Mouse (Mus musculus) right cerebral cortex, postnatal 4 days (tissue): ENCODE results near the gene Ppfibp1.

Experiments used
- DNase-seq: peaks from one replicate; pipeline ENCODE4 v3.0.0-alpha.2; 2022

Ppfibp1 gene

GRCm38 (mm10) chr6:146918341-146918740 is 30.1 kb downstream of the Ppfibp1 start:
- DNase-seq: no peak

DNA sequence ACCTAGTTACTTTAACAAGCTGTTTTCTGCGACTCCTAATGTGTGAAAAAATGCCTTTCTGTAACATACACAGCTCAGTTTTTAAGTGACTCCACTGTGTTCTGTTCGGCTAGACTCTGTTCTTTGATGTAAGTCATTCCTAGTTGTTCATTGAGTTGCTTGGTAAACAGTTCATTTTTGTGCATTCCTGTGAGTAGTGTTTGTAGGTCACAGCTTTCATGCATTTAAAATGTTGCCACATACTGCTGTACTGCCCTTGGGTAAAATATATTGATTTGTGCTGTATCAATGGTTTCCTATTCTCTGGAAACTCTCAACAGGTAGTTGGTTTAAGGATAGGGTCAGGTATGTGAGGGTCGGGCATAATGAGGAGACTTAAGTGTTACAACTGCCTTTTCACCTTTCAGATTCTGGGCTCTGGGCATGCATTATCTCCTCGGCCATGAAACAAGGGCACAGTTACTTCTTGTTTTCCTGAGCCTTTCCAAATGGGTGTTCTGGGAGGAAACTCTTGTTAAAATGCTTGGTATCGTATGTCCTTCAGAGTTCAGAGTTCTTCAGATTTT is 38.2 kb downstream of the Ppfibp1 start:
- DNase-seq: no peak

DNA sequence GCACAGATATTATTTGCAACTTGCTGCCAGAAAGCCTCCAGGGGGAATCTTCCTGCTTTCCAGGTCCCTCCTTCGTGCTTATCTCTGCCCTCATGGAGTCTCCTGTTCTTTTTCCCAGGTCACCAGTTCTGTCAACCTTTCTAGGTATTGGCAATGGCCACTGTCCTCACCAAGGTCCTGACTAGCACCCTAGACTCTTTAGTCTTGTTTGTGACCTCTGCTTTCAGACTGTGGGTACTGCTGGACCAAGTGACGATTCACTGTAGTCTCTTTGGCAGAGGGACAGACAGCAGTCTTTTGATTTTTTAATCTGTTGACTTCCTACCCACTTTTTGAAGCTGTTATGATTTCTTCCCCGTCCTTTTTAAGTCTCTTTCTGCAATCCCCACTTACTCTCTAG is 39.8 kb downstream of the Ppfibp1 start:
- no peak for DNase-seq

- DNase-seq: no peak
Observed at GRCm38 (mm10) chr6:146929031-146929430, 40.7 kb downstream of the Ppfibp1 start.

- DNase-seq: no peak
Observed at GRCm38 (mm10) chr6:146933123-146933522, 44.8 kb downstream of the Ppfibp1 start.

DNA sequence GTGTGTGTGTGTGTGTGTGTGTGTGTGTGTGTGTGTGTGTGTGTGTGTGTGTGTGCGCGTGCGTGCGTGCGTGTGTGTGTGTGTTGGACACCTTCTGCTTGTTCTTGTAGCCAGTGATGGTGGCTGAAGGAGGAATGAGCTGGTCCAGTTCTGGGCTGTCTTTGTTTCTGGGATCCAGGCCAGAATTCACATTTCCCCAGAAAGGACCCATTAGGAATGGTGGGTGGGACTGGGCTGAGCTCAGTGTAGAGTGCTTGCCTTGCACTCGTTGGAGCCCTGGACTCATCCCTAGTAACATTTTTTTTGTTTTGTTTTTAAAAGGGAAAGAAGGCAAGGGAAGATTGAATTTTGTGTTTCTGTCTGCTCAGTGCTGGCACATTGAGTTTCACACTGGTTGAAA is 47.7 kb downstream of the Ppfibp1 start:
- no peak for DNase-seq

GRCm38 (mm10) chr6:146939026-146939425 is 50.7 kb downstream of the Ppfibp1 start:
- no peak for DNase-seq

DNA sequence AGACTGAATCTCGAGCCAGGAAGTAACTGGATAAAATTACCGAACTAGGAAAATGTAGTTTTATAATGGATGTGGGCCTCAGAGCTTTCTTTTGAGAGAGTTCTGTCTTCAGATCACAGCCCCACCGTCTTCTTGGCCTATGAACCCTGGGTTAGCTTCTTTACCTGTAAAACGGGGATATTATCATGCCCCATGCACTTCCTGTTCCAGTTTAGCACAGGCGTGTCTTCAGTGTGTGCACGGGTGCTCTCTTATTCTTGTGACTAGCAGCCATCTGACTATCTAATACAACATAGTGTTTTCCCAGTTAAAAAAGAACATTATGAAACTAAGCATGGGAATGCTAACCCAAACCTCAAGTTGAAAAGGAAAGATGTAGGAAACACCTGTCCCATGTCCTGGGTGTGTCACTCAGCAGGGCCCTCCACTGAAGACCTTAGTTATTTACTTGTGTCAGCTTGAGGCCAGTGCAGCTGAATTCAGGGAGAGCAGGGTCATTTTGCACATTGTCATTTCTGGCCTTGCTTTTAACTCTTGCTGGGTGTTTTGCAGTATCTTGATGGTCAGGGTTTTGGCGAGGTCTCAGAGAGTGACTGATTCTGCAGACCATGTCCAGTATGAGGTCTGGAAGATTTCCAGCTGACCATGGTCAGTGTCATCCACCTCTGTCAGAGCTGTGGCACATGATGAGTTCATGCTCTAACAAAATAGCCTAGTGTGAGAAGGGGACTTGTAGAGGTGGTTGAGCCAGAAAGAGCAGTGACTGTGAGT is 53.4 kb downstream of the Ppfibp1 start:
- no peak for DNase-seq

DNA sequence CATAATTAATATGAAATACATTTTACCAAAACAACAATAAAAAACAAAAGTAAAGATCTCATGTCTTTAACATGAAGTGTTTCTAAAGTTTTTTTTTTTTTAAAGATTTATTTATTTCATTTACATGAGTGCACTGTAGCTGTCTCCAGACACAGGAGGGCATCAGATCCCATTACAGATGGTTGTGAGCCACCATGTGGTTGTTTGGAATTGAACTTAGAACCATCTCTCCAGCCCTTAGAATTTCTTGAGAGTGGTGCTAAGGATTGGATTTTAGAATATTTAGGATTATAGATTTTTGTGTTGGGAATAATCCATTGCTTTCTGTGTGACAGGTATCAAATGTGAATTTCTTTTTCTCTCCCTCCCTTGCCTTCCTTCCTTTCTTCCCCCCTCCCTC is 55.7 kb downstream of the Ppfibp1 start:
- no peak for DNase-seq

GRCm38 (mm10) chr6:146944830-146945229 is 56.5 kb downstream of the Ppfibp1 start:
- no peak for DNase-seq

DNA sequence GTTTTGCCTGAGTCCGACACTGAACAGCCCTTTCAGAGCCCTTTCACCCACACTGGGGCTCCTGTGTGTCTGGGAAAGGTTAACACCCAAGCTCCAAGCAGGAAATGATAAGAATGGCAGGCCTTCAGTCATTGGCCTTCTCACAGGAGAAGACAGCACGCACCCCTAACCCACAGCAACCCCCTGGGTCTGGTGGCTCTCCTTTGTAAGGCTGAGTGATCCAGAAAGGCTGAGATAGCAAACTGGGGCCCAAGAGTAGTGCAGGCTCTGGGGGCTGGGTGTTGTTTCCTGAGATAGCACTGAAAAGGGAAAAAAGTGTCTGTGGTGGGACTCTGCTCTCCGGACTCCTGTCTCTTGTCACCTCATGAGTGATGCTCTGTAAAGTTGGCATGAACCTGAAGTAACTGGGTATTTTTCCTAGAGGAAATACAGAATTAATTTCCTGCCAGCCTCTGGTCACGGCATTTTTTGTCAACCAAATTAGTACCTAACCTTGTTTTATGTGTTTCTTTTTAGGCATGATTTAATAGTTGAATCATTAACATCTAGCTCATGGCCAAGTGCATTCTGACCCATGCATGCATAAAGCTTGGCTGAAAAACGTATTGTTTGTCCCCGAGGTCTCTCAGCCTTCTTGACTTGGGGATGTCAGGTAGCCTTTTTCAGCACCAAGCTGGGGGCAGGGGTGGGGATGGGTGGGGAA is 58.2 kb downstream of the Ppfibp1 start:
- DNase-seq: no peak

GRCm38 (mm10) chr6:146947186-146947585 is 58.9 kb downstream of the Ppfibp1 start:
- DNase-seq: no peak

DNA sequence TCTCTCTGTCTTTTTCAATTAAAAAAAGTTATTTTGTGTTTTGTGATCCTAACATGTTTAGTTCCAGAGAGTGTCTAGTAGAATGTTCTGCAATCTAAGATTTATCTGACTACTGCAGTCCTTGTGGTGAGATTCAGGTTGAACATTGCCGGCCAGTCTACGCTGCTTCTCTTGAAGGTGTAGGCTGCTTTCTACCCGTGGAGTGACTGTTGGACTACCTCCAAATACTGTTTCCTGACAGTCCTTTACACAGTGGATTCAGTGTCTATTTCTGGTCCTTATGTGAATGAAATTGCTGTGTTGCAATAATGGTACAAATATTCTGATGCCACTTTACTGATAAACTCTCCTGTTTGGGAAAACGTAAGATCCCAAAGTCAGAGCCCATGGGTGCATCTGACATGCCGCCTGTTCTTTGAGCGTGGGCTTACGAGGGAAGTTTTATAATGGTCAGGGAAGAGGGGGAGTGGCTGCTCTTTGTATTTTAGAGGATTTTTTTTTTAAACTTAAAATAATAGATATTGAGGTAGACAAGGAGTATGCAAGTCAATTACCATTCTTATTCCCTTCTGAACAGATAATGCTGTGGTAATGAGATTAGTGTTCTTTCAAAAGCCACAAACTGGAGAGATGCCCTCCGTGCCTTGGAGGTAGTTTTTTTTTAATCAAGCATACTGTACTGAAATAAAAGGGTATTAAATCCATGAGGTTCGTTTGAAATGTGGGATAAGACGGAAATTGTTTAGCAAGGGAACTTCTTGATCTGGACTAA is 61.6 kb downstream of the Ppfibp1 start:
- no peak for DNase-seq

DNA sequence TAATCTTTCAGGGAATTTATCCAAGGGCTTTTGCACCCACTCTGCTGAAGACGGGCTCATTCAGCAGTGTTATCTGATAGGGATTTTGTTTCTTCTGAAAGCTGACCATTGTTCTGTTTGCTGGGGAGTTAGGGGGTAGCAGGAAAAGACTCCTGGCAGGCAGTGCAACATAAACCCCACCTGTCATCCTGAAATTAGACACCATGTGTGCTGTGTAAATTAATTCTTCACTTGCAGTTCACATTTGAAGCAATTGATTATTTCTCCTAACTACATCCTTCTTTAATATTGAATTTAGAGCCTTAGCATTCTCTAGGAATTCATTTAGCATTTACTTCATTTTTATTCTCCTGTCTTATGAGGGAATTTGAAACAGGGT is 62.2 kb downstream of the Ppfibp1 start:
- no peak for DNase-seq

GRCm38 (mm10) chr6:146954258-146954657 is 66.0 kb downstream of the Ppfibp1 start, which contains the start of gene 1700034J05Rik:
Gene 1700034J05Rik, minus strand, starts transcription at chr6:146954422.
- DNase-seq: no peak

DNA sequence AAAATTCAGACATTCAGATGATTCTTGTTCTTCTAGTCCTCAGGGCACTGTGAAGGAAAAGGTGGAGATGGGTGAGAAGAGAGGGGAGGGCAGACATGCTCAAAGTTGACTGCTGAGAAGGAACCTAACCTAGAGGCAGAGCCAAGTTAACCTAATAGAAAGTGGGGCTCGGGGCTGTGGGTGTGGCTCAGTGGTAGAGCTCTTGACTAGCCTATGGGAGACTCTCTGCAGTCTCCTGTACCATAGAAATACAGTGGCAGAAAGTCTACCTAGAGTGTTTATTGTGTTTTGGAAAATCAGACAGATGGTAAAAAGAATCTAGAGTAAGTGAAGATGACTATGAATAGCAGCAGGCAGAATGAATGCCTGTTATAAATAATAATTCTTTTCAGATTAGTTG is 67.2 kb downstream of the Ppfibp1 start:
- DNase-seq: no peak

DNA sequence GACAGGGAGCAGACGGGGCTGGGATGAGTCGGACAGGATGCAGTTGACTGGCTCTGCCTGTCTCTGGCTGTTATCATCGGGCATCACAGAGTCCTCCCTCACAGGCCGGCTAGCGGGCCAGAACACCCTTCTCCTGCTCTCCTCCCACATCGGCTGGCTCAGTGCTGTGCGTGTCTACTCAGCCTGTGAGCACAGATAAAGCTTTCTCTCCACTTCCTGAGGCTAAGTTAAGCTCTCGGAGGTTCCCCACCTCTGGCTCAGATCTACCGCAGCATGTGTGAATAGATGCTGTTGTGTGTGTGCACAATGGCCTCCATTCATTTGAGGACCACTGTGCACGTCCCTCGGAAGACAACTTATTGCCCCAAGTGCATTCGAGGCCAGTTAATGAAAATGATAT is 67.6 kb downstream of the Ppfibp1 start:
- DNase-seq: peak; percentile 24

GRCm38 (mm10) chr6:146956961-146957360 is 68.7 kb downstream of the Ppfibp1 start:
- no peak for DNase-seq

GRCm38 (mm10) chr6:146958694-146959093 is 70.4 kb downstream of the Ppfibp1 start:
- DNase-seq: no peak

DNA sequence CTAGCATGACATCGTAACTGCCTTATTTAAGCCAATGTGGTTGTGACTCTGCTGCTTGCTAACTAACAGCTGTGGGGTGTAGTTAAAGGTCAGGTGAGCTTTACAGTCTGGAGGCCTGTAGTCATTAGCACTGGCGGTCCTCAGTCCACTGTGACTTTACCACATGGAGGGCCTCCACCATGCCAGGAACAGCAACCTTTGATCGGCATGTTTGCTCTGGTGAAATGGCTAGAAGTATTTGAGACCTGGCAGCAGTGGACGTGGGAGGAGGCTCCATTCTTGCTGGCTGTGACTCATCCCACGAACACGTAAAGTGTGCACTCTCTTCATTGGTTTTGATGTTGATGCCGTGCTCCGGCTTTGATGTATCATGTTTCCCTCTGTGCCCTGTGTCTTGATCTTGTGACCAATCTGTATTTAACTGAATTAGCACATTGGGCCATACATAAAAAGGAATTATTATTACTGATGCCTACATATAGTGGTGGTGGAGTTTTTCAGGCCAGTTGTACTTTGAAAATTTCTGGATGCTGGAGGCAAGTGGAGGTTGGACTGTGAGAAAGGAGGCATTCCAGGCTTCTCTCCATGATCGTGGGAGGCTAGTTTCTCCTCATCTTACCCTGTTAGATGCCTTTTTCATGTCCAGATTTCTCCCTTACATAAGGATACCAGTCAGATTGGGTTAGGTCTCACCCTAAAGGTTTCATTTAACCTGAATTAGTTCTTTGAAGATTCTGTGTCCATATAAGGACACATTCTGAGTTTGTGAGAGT is 71.8 kb downstream of the Ppfibp1 start:
- DNase-seq: no peak

GRCm38 (mm10) chr6:146960956-146961355 is 72.7 kb downstream of the Ppfibp1 start:
- no peak for DNase-seq

GRCm38 (mm10) chr6:146961832-146962481 is 73.7 kb downstream of the Ppfibp1 start:
- DNase-seq: no peak
